Mouse (Mus musculus): ENCODE measurements at regions not wholly inside any gene's neighbourhood (a gene's known extent, or its start where the extent isn't known, plus 50 kb on each side); places are given as distances from the start of the nearest gene placed in this dataset.

DNA sequence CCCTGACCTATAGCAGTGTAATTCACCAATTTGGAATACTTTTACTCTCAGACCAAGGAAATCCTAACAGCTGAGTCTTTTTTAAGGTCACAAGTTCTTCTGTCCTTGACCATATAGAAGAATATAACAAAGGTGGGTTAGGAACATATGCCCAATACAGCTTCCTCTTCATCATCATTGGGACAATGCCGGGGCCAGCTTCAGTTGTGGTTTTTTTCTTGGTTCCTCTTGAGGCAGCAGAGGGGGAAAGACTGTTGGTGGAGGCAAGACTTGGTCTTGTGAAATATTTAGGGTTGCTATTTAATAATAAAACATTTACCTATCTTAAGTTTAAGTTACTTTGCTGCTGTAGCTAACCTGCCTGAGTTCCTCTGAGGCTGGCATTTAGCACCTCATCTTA, 144.8 kb upstream of the Htr1f start:
- no peak for DNase-seq (ENCODE audit: extremely low read depth, low read depth, low spot score)

DNA sequence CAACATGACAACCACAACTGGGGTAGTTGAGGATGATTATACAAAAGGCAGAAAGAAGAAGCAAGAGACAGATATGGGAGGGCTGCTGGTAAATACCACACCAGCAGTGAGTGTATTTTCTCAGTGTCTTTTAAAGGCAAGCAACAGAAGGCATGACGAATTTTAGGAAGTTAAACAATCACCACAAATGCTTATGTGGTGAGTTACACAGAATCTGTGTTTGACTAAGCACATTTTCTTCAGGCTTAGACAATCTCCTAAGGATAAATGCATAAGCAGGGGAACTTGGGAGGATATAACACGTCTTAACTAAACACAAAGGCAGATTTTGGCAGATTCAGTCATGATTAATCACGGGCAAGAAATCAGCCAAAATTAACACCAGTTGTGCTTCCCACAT, 141.8 kb upstream of the Htr1f start:
- DNase-seq (ENCODE audit: extremely low read depth, low read depth, low spot score), result no peak

DNA sequence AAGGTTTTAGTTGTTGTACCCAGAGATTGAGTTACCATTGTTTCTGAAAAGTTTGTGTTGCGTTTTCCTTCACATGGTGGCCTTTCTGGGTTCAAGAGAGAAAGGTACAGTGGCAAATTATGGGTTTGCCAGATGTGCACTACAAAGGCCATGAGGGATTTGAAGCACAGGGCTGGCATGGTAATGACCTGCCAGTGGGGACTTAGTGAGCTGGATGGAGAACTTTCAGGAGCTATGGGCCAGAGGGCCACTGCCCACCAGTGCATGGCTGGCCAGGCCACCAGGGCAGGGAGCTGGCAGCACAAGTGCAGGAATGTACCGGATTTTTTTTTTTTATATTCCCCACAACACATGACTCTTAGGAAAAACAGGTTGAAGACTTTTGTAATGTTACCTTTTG, 128.8 kb upstream of the Htr1f start:
- DNase-seq (ENCODE audit: extremely low read depth, low read depth, low spot score), result no peak

DNA sequence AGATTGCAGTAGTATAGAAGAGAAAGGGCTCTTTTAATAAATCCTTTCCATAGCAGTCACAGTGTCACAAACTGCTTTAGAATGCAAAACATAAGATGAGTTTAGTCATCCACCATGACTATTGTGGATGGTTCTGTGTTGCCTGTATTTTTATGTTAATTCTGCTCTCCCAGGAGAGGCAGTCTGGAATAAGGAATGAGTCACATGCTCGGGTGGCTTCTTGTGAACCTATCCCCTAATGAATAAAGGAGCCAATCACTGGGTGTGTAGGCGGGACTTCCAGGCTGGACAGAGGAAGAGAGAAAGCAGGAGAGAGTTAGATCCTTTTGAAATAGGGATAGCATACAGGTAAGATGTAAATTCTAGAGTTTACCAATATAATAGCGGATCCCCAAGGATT, 128.3 kb upstream of the Htr1f start:
- DNase-seq (ENCODE audit: extremely low read depth, low read depth, low spot score), result no peak

DNA sequence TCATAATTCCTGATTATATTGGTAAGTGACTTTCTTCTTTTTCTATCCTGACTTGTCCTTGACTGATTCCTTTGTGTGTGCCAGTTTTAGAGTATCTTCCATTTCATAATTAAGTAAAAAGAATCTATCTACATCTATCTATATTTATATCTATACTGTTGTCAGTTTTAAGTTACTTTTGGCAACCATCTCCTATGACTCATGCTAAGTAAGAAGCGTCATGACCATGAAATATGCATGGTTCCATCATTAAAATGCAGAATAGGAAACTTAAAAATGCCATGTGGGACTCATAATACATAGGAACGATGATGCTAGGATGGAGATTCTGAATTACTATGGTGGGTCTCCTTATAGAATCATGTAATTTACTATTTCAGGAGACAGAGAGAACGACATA, 113.8 kb upstream of the Htr1f start:
- no peak for DNase-seq (ENCODE audit: extremely low read depth, low read depth, low spot score)

DNA sequence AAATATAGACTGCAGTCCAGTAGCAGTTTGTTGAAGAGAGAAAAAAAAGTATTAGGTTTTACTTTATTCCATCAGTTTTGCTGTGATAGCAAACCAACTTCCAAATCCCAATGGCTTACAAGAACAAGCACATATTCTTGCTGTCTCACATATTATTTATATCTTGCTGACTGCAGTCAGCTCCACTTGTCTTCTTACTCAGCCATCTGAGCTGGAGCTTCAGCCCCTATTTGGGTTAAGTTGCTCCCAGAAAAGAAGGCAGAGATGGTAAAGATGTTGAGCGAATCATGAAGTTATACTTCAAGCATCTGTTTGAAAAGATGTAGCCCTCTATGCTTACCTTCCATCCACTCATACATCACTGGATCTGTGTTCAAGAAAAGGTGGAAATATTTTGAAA, 106.7 kb upstream of the Htr1f start:
- DNase-seq (ENCODE audit: extremely low read depth, low read depth, low spot score), result no peak

DNA sequence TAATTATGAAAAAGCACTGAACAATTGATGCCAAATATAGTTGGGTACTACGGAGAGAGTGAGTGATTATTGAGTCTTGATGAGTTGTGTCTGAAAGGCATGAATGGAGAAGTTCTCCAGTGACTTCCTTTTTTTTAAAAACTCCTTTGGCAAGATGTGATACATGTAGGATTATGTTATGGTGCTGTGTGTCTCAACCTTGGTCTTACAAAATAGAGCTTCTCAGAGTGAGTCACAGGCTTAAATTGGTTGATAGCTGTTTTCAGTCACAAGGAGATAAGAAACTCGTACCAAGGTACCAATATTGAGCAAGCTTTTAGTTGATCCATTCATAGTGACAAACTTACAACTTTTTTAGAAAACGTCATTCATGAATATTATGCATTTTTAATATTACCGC, 95.7 kb upstream of the Htr1f start:
- no peak for DNase-seq (ENCODE audit: extremely low read depth, low read depth, low spot score)

DNA sequence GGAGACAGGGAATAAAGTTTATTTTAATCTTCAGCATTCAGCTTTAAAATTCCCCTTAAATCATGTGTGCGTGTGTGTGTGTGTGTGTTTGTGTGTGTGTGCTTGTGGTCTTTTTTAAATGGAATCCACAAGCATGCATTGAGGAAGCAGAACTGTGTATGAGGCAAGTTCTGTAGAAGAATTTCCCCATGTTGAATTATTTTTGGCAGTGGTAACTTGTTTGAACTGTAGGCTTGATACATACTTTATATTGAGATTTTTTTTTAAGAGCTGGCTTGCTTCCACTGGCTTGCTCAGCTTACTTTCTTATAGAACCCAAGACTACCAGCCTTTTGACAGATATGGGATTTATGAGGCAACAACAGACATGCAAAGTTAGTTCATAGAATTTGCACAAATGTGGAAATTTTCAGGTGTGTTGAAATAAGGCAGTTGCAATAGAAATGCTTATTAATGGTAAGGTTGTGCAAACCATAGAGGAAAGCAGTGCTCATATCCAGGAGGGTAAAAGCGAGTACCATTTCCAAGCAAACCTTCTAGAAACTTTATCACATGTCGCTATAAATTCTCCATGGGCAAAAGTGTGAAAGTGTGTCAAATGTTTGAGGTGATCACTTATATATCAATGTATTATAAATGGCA, 91.7 kb upstream of the Htr1f start:
- peak; percentile 7 for DNase-seq (ENCODE audit: extremely low read depth, low read depth, low spot score)

DNA sequence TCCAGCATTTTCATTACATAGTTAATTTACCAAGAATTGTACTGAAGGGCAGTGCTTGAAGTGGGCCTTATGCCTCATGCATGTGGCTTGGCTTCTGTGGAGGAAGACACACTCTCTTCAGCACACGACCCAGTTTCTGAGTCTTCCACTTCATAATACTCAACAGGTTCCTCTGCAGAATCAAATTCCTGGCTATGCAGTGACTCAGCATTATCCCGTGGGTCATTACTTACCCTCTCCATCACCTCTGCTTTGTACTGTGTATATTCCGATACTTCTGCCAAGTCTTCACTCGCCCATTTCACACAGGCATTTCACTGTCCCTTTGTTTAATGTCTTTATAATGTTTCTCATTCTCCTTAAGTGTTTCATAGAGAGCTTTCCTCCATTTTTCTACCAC, 90.1 kb upstream of the Htr1f start:
- no peak for DNase-seq (ENCODE audit: extremely low read depth, low read depth, low spot score)

DNA sequence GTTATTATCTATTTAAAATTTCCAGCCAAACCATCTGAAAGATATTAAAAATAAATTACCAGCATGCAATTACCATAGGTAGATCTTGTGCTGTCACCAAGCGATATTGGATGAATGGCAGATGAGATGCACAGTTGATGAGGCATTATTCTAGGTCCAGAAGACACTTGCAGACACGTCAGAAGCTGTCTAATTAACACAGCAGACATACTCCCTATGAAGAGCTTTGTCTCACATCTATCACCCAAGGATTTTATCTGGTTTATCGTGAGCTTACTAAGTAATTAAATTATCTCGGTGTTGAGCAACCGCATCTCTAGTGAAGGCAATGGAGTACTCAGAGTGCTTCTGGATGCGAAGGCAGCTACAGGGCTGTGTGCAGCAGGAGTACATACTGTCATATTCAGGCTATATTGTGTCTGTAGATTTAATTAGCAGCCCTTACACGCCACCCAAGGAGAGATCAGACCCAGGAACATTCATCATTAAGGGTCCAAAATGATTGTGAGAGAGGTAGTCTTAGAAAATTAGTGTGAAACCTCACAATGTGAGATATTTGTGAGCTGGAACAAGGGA, 86.0 kb upstream of the Htr1f start:
- DNase-seq (ENCODE audit: extremely low read depth, low read depth, low spot score), result no peak

DNA sequence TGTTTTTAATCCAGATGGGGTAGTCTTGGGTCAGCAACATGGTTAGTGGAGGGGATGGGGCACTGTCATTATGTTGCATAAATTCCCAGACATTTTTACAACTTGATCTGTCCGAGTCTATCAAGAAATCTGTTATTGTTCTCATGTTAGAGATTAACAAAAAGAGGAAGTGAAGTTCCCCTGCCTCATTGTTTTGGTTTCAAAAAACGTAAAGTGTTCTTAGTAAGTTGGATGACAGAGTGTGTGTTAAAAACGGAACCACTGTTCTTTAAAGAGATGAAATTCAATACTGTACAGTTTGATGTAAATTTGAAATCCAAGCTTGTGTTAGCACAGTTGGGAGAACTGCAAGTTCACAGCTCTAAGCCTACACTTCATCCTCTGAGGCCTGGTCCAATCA, 68.9 kb upstream of the Htr1f start:
- no peak for DNase-seq (ENCODE audit: extremely low read depth, low read depth, low spot score)

DNA sequence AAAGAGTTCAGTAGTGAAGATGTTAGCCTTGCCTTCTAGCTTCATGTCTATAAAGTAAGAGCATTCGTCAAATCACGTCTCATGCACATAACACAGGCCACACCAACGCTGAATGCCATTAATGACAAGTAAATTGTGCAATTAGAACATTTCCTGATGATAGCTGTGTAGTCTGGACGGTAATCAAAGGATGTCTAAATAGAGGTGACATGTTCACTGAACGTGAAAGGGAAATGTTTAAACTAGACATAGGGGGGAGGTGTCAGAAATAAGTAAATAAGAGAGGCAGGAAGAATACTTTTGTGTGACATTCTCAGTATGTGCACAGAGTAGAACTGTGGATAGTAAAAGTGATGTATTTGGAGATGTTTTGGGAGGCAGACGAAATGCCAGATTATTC, 61.5 kb upstream of the Htr1f start:
- no peak for DNase-seq (ENCODE audit: extremely low read depth, low read depth, low spot score)

DNA sequence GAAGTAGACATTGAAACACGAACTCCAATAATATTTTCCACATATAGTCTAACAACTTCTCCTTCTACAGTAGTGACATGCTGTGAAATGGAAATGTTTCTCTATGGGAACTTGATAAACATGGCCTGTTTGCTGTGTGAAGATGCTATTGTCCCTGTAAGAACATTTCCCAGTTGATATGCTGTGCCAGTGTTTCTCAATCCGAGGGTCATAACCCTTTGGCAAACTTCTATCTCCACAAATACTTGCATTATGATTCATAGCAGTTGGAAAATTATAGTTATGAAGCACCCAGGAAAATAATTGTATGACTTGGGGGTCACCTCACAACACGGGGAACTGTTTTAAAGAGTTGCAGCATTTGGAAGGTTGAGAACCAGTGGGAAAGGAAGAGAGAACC, 57.1 kb upstream of the Htr1f start:
- DNase-seq (ENCODE audit: extremely low read depth, low read depth, low spot score), result no peak

DNA sequence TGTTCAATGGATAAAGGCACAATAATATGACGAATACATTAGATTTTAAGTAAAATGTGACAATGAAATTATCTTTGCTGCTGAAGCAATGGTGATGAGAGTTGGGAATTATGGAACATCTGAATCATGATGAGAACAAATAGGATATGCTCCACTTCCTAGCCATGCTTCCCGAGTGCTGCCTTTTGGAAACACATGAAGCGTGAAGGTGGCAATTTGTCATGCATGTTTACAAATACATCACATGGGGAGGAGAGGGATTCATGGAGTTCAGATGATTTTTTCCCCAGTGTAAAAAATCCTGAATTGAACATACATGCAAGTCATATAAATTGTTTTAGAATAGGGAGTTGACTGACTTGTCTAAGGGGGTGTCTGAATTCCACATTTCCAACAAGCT, 54.6 kb upstream of the Htr1f start:
- no peak for DNase-seq (ENCODE audit: extremely low read depth, low read depth, low spot score)

DNA sequence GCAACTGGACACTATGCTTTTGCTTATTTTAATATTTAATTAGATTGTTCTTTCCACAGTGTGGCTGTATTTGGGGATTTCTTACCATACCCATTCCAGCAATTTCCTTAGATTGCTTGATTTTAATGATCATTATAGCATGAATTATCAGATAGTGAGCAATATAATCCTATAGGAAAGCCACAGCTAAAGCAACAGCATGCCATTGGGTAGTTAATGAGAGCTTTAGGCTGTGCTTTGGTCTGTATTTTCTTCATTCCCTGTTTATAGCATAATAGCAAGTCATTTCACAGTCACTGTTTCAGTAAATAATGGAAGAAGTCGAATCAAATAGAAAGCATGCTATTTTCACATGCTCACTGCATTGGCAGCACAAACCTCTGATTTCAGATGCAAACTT, 49.9 kb upstream of the Htr1f start:
- DNase-seq (ENCODE audit: extremely low read depth, low read depth, low spot score), result no peak

All from fat pad, adult 2 months (tissue).